Mouse (Mus musculus) stomach, postnatal 0 days (tissue): ENCODE measurements around the gene Galr2. TPM values are rescaled to one million over a fixed set of nuclear protein-coding genes. Genes with fewer than 3 reads are reported as not detected.
A peak's percentile ranks its signal among the peaks of the same experiment; 100 is the strongest.

Source experiments
- ATAC-seq: fragments of 200-750 bp; cut with Nextera tagmentation; 2 replicates; pipeline ENCODE4 v1.8.0; 2017; ENCODE audit not compliant: low FRiP score, low TSS enrichment
- DNase-seq: peaks from one replicate; pipeline ENCODE4 v3.0.0-alpha.2; 2016; ENCODE audit warnings: low spot score
- H3K27ac ChIP-seq: fragments of 300-500 bp; sonication (generic); replicated peaks from 2 replicates; pipeline ENCODE4 v1.5.1; 2014; ENCODE audit warnings: mild to moderate bottlenecking, control low read depth
- H3K27me3 ChIP-seq: fragments of 300-500 bp; sonication (generic); 2 replicates; pipeline ENCODE4 v1.6.1; 2014; ENCODE audit warnings: low read length; ENCODE audit not compliant: control insufficient read depth, insufficient read depth
- H3K36me3 ChIP-seq: fragments of 300-500 bp; sonication (generic); 2 replicates; pipeline ENCODE4 v1.6.1; 2014; ENCODE audit warnings: low read length, mixed read lengths; ENCODE audit not compliant: control insufficient read depth, insufficient read depth
- H3K4me1 ChIP-seq: fragments of 300-500 bp; sonication (generic); replicated peaks from 2 replicates; pipeline ENCODE4 v1.6.1; 2014; ENCODE audit warnings: antibody characterized with exemption; ENCODE audit not compliant: control insufficient read depth, insufficient read depth
- H3K4me2 ChIP-seq: fragments of 300-500 bp; sonication (generic); replicated peaks from 2 replicates; pipeline ENCODE4 v1.6.1; 2014; ENCODE audit warnings: low read depth, mild to moderate bottlenecking, control low read depth, moderate library complexity
- H3K4me3 ChIP-seq: fragments of 300-500 bp; sonication (generic); 2 replicates; pipeline ENCODE4 v1.5.1; 2014; ENCODE audit warnings: low read depth, low read length, control low read depth
- H3K9ac ChIP-seq: fragments of 300-500 bp; sonication (generic); 2 replicates; pipeline ENCODE4 v1.6.1; 2014; ENCODE audit warnings: mild to moderate bottlenecking, low read length, control low read depth, mixed read lengths
- H3K9me3 ChIP-seq: fragments of 300-500 bp; sonication (generic); 2 replicates; pipeline ENCODE4 v1.6.1; 2016; ENCODE audit warnings: low read length; ENCODE audit not compliant: control insufficient read depth
- CTCF ChIP-seq: IDR thresholded peaks from 2 replicates; pipeline ENCODE4 v1.5.1; 2016; ENCODE audit warnings: antibody characterized with exemption, low read depth, mild to moderate bottlenecking, moderate library complexity
- EP300 ChIP-seq: optimal IDR thresholded peaks from 2 replicates; pipeline ENCODE3; 2016; ENCODE audit warnings: antibody characterized with exemption
- WGBS: fragments of 180-500 bp; shearing (Covaris S2); extraction: QIAGEN DNeasy Blood & Tissue Kit; methylation state at CpG from one replicate; pipeline ENCODE4 v1.1.7; 2014; 5-methylcytosine and 5-hydroxymethylcytosine counted together
- polyA plus RNA-seq: library from polyadenylated mRNA; unstranded; fragments of >200 nt; fragmentation: Nextera tagmentation; extraction: Ambion mirVana; gene quantifications from 2 replicates; pipeline ENCODE4 v1.2.1, GENCODE M21; 2015

Gene Galr2
- polyA plus RNA-seq, 1 experiment from 2014 or later, result 0.68 TPM

- Histone ChIP-seq H3K4me2 (no peak overlapping the region), H3K9me3 (no peaks in the 10 kb centered on the region), H3K36me3 (peaks cover 53% of the 10 kb centered on the region), H3K27me3 (no peaks in the 10 kb centered on the region), H3K4me1 (no peaks in the 10 kb centered on the region), H3K27ac (no peak overlapping the region), H3K9ac (no peak overlapping the region), H3K4me3 (no peak overlapping the region)
- no peak for ATAC-seq
- DNase-seq, result no peak
- WGBS, result 90% methylated on average over 11 of the region's 11 CpGs
- no peak for TF ChIP-seq CTCF
These were observed 15.4 kb upstream of the Galr2 start for GRCm38 (mm10) chr11:116265352-116265751.

DNA sequence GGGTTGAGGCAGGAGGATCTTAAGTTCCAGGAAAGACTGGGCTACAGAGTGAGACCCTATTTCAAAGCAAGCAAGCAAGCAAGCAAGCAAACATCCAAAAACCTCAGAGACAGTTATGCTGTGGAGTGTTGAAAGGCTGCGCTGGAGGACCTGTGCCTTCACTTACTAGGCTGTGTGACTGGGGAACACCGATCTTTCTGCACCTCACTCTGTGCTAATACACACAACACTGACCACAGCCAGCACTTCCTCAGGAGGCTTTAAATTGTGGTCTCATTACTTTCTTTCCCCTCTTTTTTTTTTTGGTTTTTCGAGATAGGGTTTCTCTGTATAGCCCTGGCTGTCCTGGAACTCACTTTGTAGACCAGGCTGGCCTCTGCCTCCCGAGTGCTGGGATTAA is 14.9 kb upstream of the Galr2 start:
- ATAC-seq (no peak), DNase-seq (no peak)
- H3K4me1 ChIP-seq, result no peaks in the 10 kb centered on the region
- H3K27ac ChIP-seq, result no peak overlapping the region
- H3K36me3 ChIP-seq, result peaks cover 48% of the 10 kb centered on the region
- 93% methylated on average over 4 of the region's 4 CpGs for WGBS
- H3K4me2 ChIP-seq, result no peak overlapping the region
- TF ChIP-seq CTCF (no peak), EP300 (no peak)
- H3K4me3 ChIP-seq, result no peak overlapping the region
- no peak overlapping the region for H3K9ac ChIP-seq
- H3K9me3 ChIP-seq, result no peaks in the 10 kb centered on the region
- no peaks in the 10 kb centered on the region for H3K27me3 ChIP-seq

- TF ChIP-seq EP300 (no peak), CTCF (peak; percentile 56)
- no peak overlapping the region for H3K4me3 ChIP-seq
- DNase-seq (no peak), ATAC-seq (no peak)
- no peak overlapping the region for H3K9ac ChIP-seq
- H3K4me1 ChIP-seq, result no peaks in the 10 kb centered on the region
- peaks cover 39% of the 10 kb centered on the region for H3K36me3 ChIP-seq
- 83% methylated on average over 8 of the region's 8 CpGs for WGBS
- no peak overlapping the region for H3K4me2 ChIP-seq
- no peaks in the 10 kb centered on the region for H3K9me3 ChIP-seq
- H3K27ac ChIP-seq, result no peak overlapping the region
- H3K27me3 ChIP-seq, result no peaks in the 10 kb centered on the region
These were observed 13.1 kb upstream of the Galr2 start for GRCm38 (mm10) chr11:116267637-116268036.

GRCm38 (mm10) chr11:116268313-116268712 is 12.4 kb upstream of the Galr2 start:
- no peak for DNase-seq
- H3K4me2 ChIP-seq, result no peak overlapping the region
- peaks cover 35% of the 10 kb centered on the region for H3K36me3 ChIP-seq

DNA sequence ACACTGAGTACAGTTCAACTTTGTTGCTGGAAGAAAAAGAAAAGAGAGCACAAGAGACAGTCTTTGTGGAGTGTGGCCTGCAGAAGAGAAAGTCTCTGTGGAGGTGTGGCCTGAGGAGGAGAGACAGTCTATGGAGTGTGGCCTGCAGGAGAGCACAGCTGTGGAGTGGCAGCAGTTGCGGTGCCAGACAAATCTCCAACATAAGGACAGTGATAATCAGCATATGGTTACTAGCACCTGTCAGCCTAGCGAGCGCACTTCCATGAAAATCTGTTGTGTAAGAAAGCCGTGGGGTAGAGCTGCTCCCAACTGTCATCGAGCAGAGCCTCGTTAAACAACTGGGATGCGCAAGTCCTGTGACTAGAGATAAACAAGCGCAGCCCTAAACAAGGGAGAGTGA is 11.2 kb upstream of the Galr2 start:
- Histone ChIP-seq H3K4me2 (no peak overlapping the region), H3K9me3 (no peaks in the 10 kb centered on the region), H3K4me1 (0 out of 2 replicates have a peak, but pooled peaks cover 2% of the 10 kb centered on the region), H3K36me3 (peaks cover 26% of the 10 kb centered on the region), H3K27ac (no peak overlapping the region), H3K27me3 (no peaks in the 10 kb centered on the region), H3K9ac (no peak overlapping the region), H3K4me3 (no peak overlapping the region)
- DNase-seq (no peak), ATAC-seq (no peak)
- WGBS, result 91% methylated on average over 8 of the region's 8 CpGs
- TF ChIP-seq CTCF (no peak), EP300 (no peak)

More at GRCm38 (mm10) chr11:116268313-116268712, 12.4 kb upstream of the Galr2 start:
- no peak for ATAC-seq
- no peak overlapping the region for H3K4me3 ChIP-seq
- 0 out of 2 replicates have a peak, but pooled peaks cover 2% of the 10 kb centered on the region for H3K4me1 ChIP-seq
- no peak overlapping the region for H3K9ac ChIP-seq
- WGBS, result 92% methylated on average over 6 of the region's 6 CpGs
- TF ChIP-seq EP300 (no peak), CTCF (no peak)
- no peaks in the 10 kb centered on the region for H3K27me3 ChIP-seq
- no peaks in the 10 kb centered on the region for H3K9me3 ChIP-seq
- no peak overlapping the region for H3K27ac ChIP-seq

GRCm38 (mm10) chr11:116272589-116273468 is 7.9 kb upstream of the Galr2 start:
- Histone ChIP-seq H3K9me3 (no peaks in the 10 kb centered on the region), H3K9ac (peak overlapping the region; percentile 94), H3K36me3 (peaks cover 7% of the 10 kb centered on the region), H3K4me3 (peak overlapping the region; percentile 87), H3K4me2 (peak overlapping the region; percentile 72), H3K27me3 (no peaks in the 10 kb centered on the region), H3K4me1 (0 out of 2 replicates have a peak, but pooled peaks cover 2% of the 10 kb centered on the region), H3K27ac (no peak overlapping the region; the same call in 1 of the 2 replicates)
- TF ChIP-seq CTCF, result no peak
- no peak for TF ChIP-seq EP300
- WGBS, result 36% methylated on average over 12 of the region's 12 CpGs
- ATAC-seq (no peak), DNase-seq (no peak)
